Mouse (Mus musculus): ENCODE measurements at regions not wholly inside any gene's neighbourhood (a gene's known extent, or its start where the extent isn't known, plus 50 kb on each side); places are given as distances from the start of the nearest gene placed in this dataset.

DNA sequence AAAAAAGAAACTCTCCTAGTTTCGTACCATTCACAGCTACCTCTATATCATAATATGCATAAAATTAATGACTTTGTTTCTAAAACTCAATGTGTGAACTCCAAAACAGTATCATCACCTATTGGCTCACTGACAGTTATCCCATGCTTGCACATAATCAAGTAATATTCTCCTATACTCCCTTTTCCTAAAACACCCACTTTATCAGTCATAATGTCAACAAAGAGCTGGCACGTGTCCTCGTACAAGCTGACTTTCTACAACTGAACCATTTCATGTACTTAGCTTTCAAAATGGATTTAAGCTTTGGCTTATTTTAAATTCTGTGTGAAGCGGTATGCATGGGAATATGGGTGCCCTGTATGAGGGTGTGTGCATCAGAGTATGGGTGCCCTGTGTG is 58.0 kb upstream of the Golim4 start:
- no peak for DNase-seq (ENCODE audit: low read depth, low spot score)

DNA sequence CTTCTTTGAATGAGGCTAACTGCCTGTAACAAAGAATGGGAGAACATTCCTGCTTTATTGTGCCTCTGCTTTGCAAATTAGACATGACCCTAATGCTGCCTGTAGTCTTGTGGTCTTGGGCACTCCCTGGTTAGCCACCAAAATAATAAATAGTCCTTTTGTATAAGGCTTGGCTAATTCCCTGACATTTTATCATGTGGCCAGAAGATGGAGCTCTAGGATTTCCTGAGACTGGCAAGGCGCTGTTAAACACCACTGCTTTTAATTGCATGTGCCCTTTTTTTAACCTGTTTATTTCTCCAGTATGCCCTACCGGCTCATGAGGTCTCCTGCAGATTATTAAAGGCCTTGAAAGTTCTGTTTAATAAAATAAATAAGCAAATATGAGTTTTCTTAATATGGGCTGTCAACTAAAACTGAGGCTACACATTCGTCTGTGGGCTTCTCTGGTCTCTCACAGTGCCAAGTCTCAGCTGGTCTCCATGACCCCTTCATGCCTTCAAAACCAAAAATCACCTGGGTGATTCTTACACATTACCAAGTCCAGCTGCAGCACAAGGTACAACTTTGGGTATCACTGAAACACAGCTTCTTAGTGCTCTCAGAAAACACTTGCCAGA is 51.9 kb upstream of the Golim4 start:
- DNase-seq (ENCODE audit: low read depth, low spot score), result peak; percentile 52
